Mouse (Mus musculus) ES-E14 (cell line): ENCODE results near the gene Polr1e. TPM values are rescaled to one million over a fixed set of nuclear protein-coding genes. Genes with fewer than 3 reads are reported as not detected.

ENCODE experiments used
- DNase-seq: peaks from one replicate; pipeline ENCODE4 v3.0.0-alpha.2; 2013; ENCODE audit warnings: low read depth, low spot score
- H3K27ac ChIP-seq: 2 replicates; pipeline ENCODE4 v1.5.1; 2012; ENCODE audit warnings: low read depth, mild to moderate bottlenecking, low read length, moderate library complexity, mixed read lengths; ENCODE audit not compliant: poor library complexity, insufficient read depth, severe bottlenecking
- H3K36me3 ChIP-seq: 2 replicates; pipeline ENCODE4 v1.6.1; 2012; ENCODE audit warnings: mild to moderate bottlenecking, low read length, moderate library complexity, mixed read lengths; ENCODE audit not compliant: control insufficient read depth, poor library complexity, insufficient read depth, severe bottlenecking
- H3K4me1 ChIP-seq, 2 experiments: fragments of 150-350 bp in 1 of 2; sonication (generic) in 1 of 2; 2 replicates each; pipeline ENCODE4 v1.6.1; 2012; ENCODE audit warnings: low read length in 2 of 2, mild to moderate bottlenecking in 1 of 2, mixed read lengths in 1 of 2; ENCODE audit not compliant: control insufficient read depth in 2 of 2, insufficient read depth in 2 of 2, poor library complexity in 1 of 2
- H3K4me3 ChIP-seq, 2 experiments: fragments of 150-350 bp in 1 of 2; sonication (generic) in 1 of 2; 2 replicates each; pipeline ENCODE4 v1.5.1; 2012; ENCODE audit warnings: low read length in 2 of 2, low read depth in 1 of 2, mild to moderate bottlenecking in 1 of 2, mixed read lengths in 1 of 2; ENCODE audit not compliant: insufficient read depth in 1 of 2, poor library complexity in 1 of 2, severe bottlenecking in 1 of 2
- H3K9ac ChIP-seq: 2 replicates; pipeline ENCODE4 v1.6.1; 2012; ENCODE audit warnings: low read depth, mild to moderate bottlenecking, low read length, mixed read lengths; ENCODE audit not compliant: poor library complexity, insufficient read depth, severe bottlenecking
- H3K9me3 ChIP-seq: fragments of 150-350 bp; sonication (generic); 2 replicates; pipeline ENCODE4 v1.6.1; 2012; ENCODE audit warnings: low read depth, mild to moderate bottlenecking, low read length; ENCODE audit not compliant: control insufficient read depth, insufficient read depth
- CHD2 ChIP-seq: IDR thresholded peaks from 2 replicates; pipeline ENCODE4 v1.6.1; 2014; ENCODE audit warnings: mild to moderate bottlenecking, low read depth, low read length, inconsistent platforms
- HCFC1 ChIP-seq: IDR thresholded peaks from 2 replicates; pipeline ENCODE4 v1.6.1; 2012; ENCODE audit warnings: low read length, inconsistent platforms, borderline replicate concordance; ENCODE audit not compliant: insufficient read depth
- MAFK ChIP-seq: IDR thresholded peaks from 2 replicates; pipeline ENCODE4 v1.6.1; 2014; ENCODE audit warnings: mild to moderate bottlenecking, low read depth, low read length, inconsistent platforms; ENCODE audit not compliant: insufficient read depth
- ZC3H11A ChIP-seq: IDR thresholded peaks from 2 replicates; pipeline ENCODE4 v1.6.1; 2012; ENCODE audit warnings: low read depth, mild to moderate bottlenecking, inconsistent platforms, low read length, borderline replicate concordance
- ZNF384 ChIP-seq: IDR thresholded peaks from 2 replicates; pipeline ENCODE4 v1.6.1; 2012; ENCODE audit warnings: low read depth, low read length, inconsistent platforms
- in situ Hi-C, 2 experiments: fragments of 600-800 bp; cut with MboI; formaldehyde crosslinking; loops; one replicate each; pipeline ENCODE4 v1.15.1; 2025; ENCODE audit warnings: low sequenced_read_pairs in 2 of 2, inconsistent platforms in 1 of 2; ENCODE audit not compliant: unreplicated experiment in 2 of 2
- total RNA-seq: library from RNA; depleted of rRNA; stranded (reverse); fragments of 300-350 nt; gene quantifications from 2 replicates; pipeline ENCODE4 v1.2.3, GENCODE M21; 2012; rRNA removed

The Polr1e gene
- total RNA-seq, 1 experiment, result 33.0 TPM

DNA sequence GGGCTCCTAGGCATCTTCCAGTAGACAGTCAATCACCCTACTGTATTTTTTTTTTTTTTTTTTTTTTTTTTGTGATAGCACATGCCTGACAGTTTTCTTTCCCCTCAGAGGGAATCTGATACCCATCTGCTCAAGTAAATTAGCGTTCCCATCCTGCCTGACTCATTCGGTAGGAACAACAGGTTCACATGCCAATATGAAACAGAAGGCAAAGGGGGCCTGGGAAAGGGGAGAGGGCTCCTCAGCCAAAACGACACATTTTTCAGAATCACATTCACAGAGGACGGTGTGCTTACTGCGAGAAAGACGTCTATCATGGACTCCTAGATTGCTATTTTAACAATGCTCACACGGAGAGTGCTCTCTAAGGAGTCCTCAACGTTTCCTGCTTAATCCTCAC, 65.1 kb downstream of the Polr1e start:
- no peak overlapping the region for H3K27ac ChIP-seq
- in situ Hi-C loops, result no loop called here

DNA sequence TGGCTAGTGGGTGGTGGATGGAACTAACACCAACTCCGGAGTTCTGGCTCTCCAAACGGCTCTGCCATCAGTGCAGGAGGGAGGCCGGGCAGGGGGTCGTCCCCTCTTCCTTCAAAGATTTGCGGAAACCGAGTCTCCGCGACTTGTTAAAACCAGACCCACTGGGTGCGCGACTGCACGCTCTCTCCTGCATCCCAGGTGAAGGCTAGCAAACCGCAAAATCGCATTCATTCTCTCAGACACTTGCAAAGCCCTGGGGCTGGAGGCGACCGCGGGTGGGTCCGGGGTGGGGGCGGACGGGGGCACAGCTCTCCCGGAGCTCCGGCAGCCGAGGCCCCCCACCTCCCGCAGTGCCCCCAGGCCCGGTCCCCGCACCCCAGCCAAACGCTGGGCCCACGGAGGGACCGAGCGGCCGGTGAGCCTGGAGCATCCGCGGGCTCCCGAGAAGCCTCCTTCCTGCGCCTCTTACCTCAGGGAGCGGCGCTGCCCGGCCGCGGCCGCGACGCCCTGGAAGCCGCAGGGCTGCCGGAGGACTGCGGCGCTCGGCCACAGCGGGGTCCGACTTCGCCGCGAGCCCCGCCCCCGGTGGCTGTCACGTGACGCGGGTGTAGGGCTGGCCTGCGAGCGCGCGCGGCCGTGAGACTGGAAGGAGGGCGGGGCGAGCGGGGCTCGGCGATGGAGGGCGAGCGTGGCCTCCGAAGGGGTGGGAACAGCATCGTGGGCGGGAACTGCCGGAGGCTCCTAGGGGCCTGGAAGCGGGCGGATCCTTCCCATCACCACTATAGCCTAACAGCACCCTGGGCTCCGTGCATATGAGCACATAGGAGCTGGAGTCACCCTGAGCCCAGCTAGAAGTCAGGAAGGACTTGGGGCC, 65.9 kb downstream of the Polr1e start, which contains the start of gene Fbxo10:
Fbxo10 (minus strand) TSS at position 584 of the 874 bp plus-strand sequence.
- Histone ChIP-seq H3K27ac (no peak within 1 kb of the TSS), H3K36me3 (no peaks in the 10 kb centered on the region), H3K9me3 (no peaks in the 10 kb centered on the region), H3K9ac (peak within 1 kb of the TSS; percentile 90), H3K4me1 (peaks cover 0 to 9% of the 10 kb centered on the region in 2 experiments; a peak in 1 of 4 replicates), H3K4me3 (peak within 1 kb of the TSS; percentile 76 to 92)
- DNase-seq, result peak; percentile 90
- TF ChIP-seq CHD2 (no peak), ZC3H11A (no peak), HCFC1 (no peak), ZNF384 (no peak), MAFK (no peak)
- in situ Hi-C loops, result no loop called here

More for the DNA sequence above, 65.1 kb downstream of the Polr1e start:
- Histone ChIP-seq H3K9me3 (no peaks in the 10 kb centered on the region), H3K4me3 (peak overlapping the region; percentile 23 to 76; a peak in 3 of 4 replicates), H3K4me1 (peaks cover 0 to 9% of the 10 kb centered on the region in 2 experiments; a peak in 1 of 4 replicates), H3K9ac (peak overlapping the region; percentile 56; the same call in 1 of the 2 replicates), H3K36me3 (no peaks in the 10 kb centered on the region)
- no peak for DNase-seq
- 0 out of 2 replicates have a peak, but pooled peaks have one; percentile 11 for TF ChIP-seq ZNF384
- TF ChIP-seq MAFK, result no peak

DNA sequence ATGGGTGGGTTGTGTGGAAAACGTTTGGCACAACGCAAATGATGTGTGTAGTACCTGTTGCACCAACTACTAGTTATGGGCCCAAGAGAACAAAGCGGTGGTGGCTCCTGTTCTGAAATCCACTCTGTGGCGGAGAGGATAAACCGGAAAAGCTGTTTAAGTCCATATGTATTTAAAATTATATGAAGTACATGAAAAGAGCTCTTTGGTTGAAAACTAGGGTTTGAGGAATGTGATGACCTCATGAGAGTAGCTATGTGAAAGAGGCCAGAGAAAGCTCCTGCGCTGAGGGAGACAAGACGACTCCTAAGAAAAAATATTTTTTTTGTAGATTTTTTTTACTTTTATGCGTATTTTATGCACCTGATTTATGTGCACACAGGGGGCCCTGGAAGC, 66.5 kb downstream of the Polr1e start:
- Histone ChIP-seq H3K36me3 (no peaks in the 10 kb centered on the region), H3K4me1 (peaks cover 0 to 9% of the 10 kb centered on the region in 2 experiments; a peak in 1 of 4 replicates), H3K9me3 (no peaks in the 10 kb centered on the region), H3K27ac (no peak overlapping the region), H3K4me3 (peak overlapping the region; percentile 55 to 92), H3K9ac (peak overlapping the region; percentile 56)
- TF ChIP-seq MAFK, result no peak
- no peak for TF ChIP-seq ZNF384
- TF ChIP-seq ZC3H11A, result no peak
- no peak for TF ChIP-seq CHD2
- TF ChIP-seq HCFC1, result no peak
- DNase-seq, result no peak
- in situ Hi-C loops, result no loop called here

Other genes with a start within 250 kb of the Polr1e start
- 38.2 and 41.5 TPM in 2 replicates for gene Grhpr, start 37.2 kb upstream of the Polr1e start, total RNA-seq
- 8.2 and 8.3 TPM in 2 replicates for gene Zbtb5, start 6.2 kb upstream of the Polr1e start, total RNA-seq
- gene Fbxo10, start 66.0 kb downstream of the Polr1e start, total RNA-seq, result 3.3 and 4.2 TPM in 2 replicates
- gene Tomm5, start 89.5 kb downstream of the Polr1e start, total RNA-seq, result 237 and 275 TPM in 2 replicates
- gene Frmpd1, start 166.3 kb downstream of the Polr1e start, total RNA-seq, result 0.74 and 1.3 TPM in 2 replicates